Mouse (Mus musculus) brain, adult 2 months (tissue): ENCODE results near the gene 3110040M04Rik.

Experiments used
- DNase-seq: peaks from one replicate; pipeline ENCODE4 v3.0.0; 2011; ENCODE audit warnings: low read depth, low spot score

3110040M04Rik gene

GRCm38 (mm10) chr1:151235574-151235973, 31.7 kb downstream of the 3110040M04Rik start:
- DNase-seq, result no peak

- DNase-seq, result peak; percentile 66
Observed at GRCm38 (mm10) chr1:151236141-151236930, 32.4 kb downstream of the 3110040M04Rik start.

- no peak for DNase-seq
Observed at GRCm38 (mm10) chr1:151237780-151238179, 33.9 kb downstream of the 3110040M04Rik start.

- no peak for DNase-seq
Observed at GRCm38 (mm10) chr1:151243332-151243731, 39.4 kb downstream of the 3110040M04Rik start.

- no peak for DNase-seq
Observed at GRCm38 (mm10) chr1:151244013-151244412, 40.1 kb downstream of the 3110040M04Rik start.

- DNase-seq, result no peak
Observed at GRCm38 (mm10) chr1:151244761-151245160, 40.8 kb downstream of the 3110040M04Rik start.

- no peak for DNase-seq
Observed at GRCm38 (mm10) chr1:151245165-151245564, 41.2 kb downstream of the 3110040M04Rik start.

GRCm38 (mm10) chr1:151245846-151246245, 41.9 kb downstream of the 3110040M04Rik start:
- DNase-seq, result no peak

- DNase-seq, result no peak
Observed at GRCm38 (mm10) chr1:151250109-151250508, 46.2 kb downstream of the 3110040M04Rik start.

- peak; percentile 86 for DNase-seq
Observed at GRCm38 (mm10) chr1:151250529-151251193, 46.7 kb downstream of the 3110040M04Rik start.

- no peak for DNase-seq
Observed at GRCm38 (mm10) chr1:151251194-151252010, 47.5 kb downstream of the 3110040M04Rik start.
